Mouse (Mus musculus) bone marrow macrophage, adult 2 months (primary cell): ENCODE results near the gene Olfr749. TPM values are rescaled to one million over a fixed set of nuclear protein-coding genes. Genes with fewer than 3 reads are reported as not detected.

Experiments used
- H3K27ac ChIP-seq: 2 replicates; pipeline ENCODE4 v1.5.1; 2012; ENCODE audit warnings: low read depth, low read length; ENCODE audit not compliant: insufficient read depth
- H3K4me1 ChIP-seq: 2 replicates; pipeline ENCODE4 v1.6.1; 2012; ENCODE audit warnings: low read length; ENCODE audit not compliant: control insufficient read depth, insufficient read depth
- H3K4me3 ChIP-seq: 2 replicates; pipeline ENCODE4 v1.5.1; 2012; ENCODE audit warnings: mild to moderate bottlenecking, low read length, moderate library complexity; ENCODE audit not compliant: insufficient read depth
- CTCF ChIP-seq: IDR thresholded peaks from 2 replicates; pipeline ENCODE4 v1.5.1; 2012; ENCODE audit warnings: low read depth, mild to moderate bottlenecking, low read length, moderate library complexity
- POLR2A ChIP-seq: IDR thresholded peaks from 2 replicates; pipeline ENCODE4 v1.6.1; 2012; ENCODE audit warnings: mild to moderate bottlenecking, low read depth, low read length, borderline replicate concordance
- polyA plus RNA-seq: library from polyadenylated mRNA; stranded (reverse); fragments of >200 nt; gene quantifications from 2 replicates; pipeline ENCODE4 v1.2.4, GENCODE M21; 2012; ENCODE audit not compliant: missing spikeins, insufficient read depth, insufficient read length

The Olfr749 gene
- polyA plus RNA-seq, 1 experiment: not detected

DNA sequence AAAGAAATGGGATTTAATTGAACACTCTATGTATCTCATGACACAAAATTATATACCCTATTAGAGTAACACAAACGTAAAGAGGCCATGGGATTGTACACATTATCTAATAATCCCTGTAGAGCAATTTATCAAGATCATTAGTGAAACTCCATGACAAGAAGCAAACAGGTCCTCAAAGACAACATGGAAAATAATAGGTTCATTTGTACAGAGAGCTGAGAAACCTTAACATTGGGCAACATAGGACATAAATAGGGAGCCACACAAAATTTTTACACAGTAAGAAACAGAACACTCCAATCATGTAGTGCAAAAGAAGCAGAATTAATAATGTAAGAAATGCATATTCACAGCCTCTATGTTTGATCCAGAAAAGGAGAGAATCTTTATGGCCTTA lies 37.8 kb downstream of the Olfr749 start, which contains the start of gene Olfr748:
TSS of gene Olfr748 (plus strand) at position 301 of the 400 bp plus-strand sequence.
- Histone ChIP-seq H3K4me3 (no peak within 1 kb of the TSS), H3K27ac (no peak within 1 kb of the TSS), H3K4me1 (no peaks in the 10 kb centered on the region)
- no peak for TF ChIP-seq CTCF
- no peak for TF ChIP-seq POLR2A

DNA sequence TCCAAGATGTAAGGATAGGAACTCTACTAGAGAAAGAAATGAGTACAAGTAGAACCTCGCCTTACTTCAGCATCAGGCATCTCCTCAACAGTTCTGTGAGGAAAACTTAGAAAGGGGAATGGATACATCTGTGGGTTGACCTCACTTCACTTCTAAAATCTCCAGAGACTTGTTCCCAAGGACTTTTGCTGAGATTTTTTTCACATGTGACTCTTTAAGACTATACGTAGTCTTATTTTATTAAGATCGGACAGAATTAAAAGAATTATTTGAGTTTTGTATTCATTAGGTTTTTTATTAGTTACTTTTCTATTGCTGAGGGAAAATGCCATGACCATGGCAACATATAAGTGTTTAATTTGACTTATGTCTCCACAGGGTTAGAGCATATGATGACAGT lies 51.8 kb downstream of the Olfr749 start, which contains the start of gene Olfr747:
TSS of gene Olfr747 (minus strand) at position 101 of the 400 bp plus-strand sequence.
- Histone ChIP-seq H3K27ac (no peak within 1 kb of the TSS), H3K4me3 (no peak within 1 kb of the TSS), H3K4me1 (no peaks in the 10 kb centered on the region)
- TF ChIP-seq CTCF: no peak
- TF ChIP-seq POLR2A: no peak

Other genes starting within 250 kb of the Olfr749 start
- gene Olfr742, start 241.5 kb downstream of the Olfr749 start, polyA plus RNA-seq: not detected in 2 replicates
- not detected in 2 replicates for gene Olfr743, start 223.3 kb downstream of the Olfr749 start, polyA plus RNA-seq
- gene Olfr744, start 130.2 kb downstream of the Olfr749 start, polyA plus RNA-seq: not detected in 2 replicates
- gene Olfr745, start 105.7 kb downstream of the Olfr749 start, polyA plus RNA-seq: not detected in 2 replicates
- not detected in 2 replicates for gene Olfr746, start 98.0 kb downstream of the Olfr749 start, polyA plus RNA-seq
- gene Olfr747, start 51.9 kb downstream of the Olfr749 start, polyA plus RNA-seq: not detected in 2 replicates
- not detected in 2 replicates for gene Olfr748, start 37.7 kb downstream of the Olfr749 start, polyA plus RNA-seq
- 49.3 and 55.7 TPM in 2 replicates for gene Ttc5, start 40.4 kb upstream of the Olfr749 start, polyA plus RNA-seq
- gene Ccnb1ip1, start 62.6 kb upstream of the Olfr749 start, polyA plus RNA-seq: not detected in 2 replicates
- gene Parp2, start 62.7 kb upstream of the Olfr749 start, polyA plus RNA-seq: 75.2 and 77.4 TPM in 2 replicates
- gene Tep1, start 125.5 kb upstream of the Olfr749 start, polyA plus RNA-seq: 206 and 269 TPM in 2 replicates
- 2.0 and 2.1 TPM in 2 replicates for gene Klhl33, start 152.4 kb upstream of the Olfr749 start, polyA plus RNA-seq
- gene Osgep, start 179.8 kb upstream of the Olfr749 start, polyA plus RNA-seq: 51.1 and 57.9 TPM in 2 replicates
- 16.7 and 21.3 TPM in 2 replicates for gene Apex1, start 179.9 kb upstream of the Olfr749 start, polyA plus RNA-seq
- 131 and 158 TPM in 2 replicates for gene Pip4p1, start 185.8 kb upstream of the Olfr749 start, polyA plus RNA-seq
- gene Pnp, start 186.0 kb upstream of the Olfr749 start, polyA plus RNA-seq: 219 and 232 TPM in 2 replicates
- 7.7 and 45.7 TPM in 2 replicates for gene Gm49342, start 199.4 kb upstream of the Olfr749 start, polyA plus RNA-seq
- gene Pnp2, start 210.9 kb upstream of the Olfr749 start, polyA plus RNA-seq: 1.7 and 4.5 TPM in 2 replicates